Mouse (Mus musculus) erythroblast, embryonic 14.5 days (primary cell): Measurements from ENCODE around the gene Stx8.

Source experiments
- GATA1 ChIP-seq: IDR thresholded peaks from 2 replicates; pipeline ENCODE4 v1.6.1; 2012; ENCODE audit warnings: low read length, inconsistent platforms, mixed read lengths
- TAL1 ChIP-seq: IDR thresholded peaks from 3 replicates; pipeline ENCODE4 v1.6.1; 2012; ENCODE audit warnings: low read length, inconsistent platforms, mixed read lengths

- no peak for TF ChIP-seq GATA1
- no peak for TF ChIP-seq TAL1
Observed at GRCm38 (mm10) chr11:68007645-68008044, 41.7 kb downstream of the Stx8 start.
